Mouse (Mus musculus): Measurements from ENCODE around the gene Pcyt2. TPM values are rescaled to one million over a fixed set of nuclear protein-coding genes. Genes with fewer than 3 reads are reported as not detected.

The Pcyt2 gene
- total RNA-seq (2014; rRNA removed; ENCODE audit: low replicate concordance) (57.5 and 76.7 TPM in 2 replicates), polyA plus RNA-seq (2015; fragmentation: Nextera tagmentation; extraction: Ambion mirVana) (67.5 and 69.6 TPM in 2 replicates)

DNA sequence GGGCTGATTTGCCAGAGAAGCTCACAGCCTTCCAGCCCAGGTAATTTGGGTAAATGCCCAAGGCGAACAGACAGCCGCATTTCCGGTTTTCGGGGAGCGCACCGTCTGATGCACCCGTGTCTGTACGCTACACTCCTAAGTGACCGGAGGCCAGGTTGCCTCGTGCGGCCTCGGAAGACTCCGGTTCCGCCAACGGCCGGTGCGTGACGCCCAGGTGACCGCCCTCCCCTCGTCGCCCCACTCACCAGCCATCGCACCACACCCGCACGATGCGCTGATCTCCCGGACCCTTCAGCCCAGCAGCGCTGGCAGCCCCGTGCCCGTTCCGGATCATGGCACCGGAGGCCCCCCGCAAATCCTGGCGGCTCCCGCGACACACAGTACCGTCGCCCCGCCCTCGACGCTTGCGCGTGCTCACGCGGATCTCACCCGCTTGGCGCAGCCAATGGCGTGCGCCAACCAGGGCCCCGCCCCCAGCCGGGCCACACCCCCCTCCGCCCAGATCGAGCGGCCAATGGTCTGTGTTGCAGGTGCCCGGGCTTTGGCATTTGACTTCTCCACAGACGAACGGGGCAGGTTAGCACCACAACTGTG is at the start of gene Pcyt2:
Pcyt2 (minus strand) TSS at position 418 of the 594 bp plus-strand sequence.
- WGBS: under 1% methylated on average over 56 of the region's 56 CpGs

DNA sequence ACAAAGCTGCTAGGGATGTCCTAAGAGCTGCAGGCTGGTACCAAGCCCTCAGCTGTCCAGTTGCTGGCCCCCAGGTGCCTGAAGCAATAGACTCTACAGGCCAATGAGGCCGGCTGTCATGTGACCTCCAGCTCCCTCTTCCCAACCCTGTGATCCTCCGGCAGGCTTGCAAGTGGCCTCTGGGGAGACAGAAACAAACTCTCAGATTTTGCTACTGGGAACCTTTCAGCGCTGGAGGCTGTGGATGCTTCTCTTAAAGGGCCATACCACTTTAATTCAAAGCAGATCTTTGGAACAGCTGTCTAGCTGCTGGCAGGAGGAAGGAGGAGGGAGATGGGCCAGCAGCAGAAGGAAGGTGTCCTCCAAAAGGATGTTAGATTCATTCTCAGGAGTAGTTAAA is 48.9 kb upstream of the Pcyt2 start:
- TF ChIP-seq EP300 (IDR thresholded peaks at IDR 0.05; ENCODE audit: low read depth) (no peak), CTCF (IDR thresholded peaks at IDR 0.05; ENCODE audit: low read depth) (no peak)
- DNase-seq (ENCODE audit: low spot score): no peak
- 13% methylated on average over 3 of the region's 3 CpGs for whole genome bisulfite sequencing

More for the DNA sequence above, at the start of gene Pcyt2:
- peak within 1 kb of the TSS; percentile 70 for H3K9ac ChIP-seq (replicated peaks; ENCODE audit: low read depth, low read length)
- H3K4me1 ChIP-seq (ENCODE audit: control insufficient read depth, insufficient read depth): peaks cover 12% of the 10 kb centered on the region
- ATAC-seq (ENCODE audit: insufficient read depth, low read depth) (peak; percentile 97), DNase-seq (ENCODE audit: low spot score) (peak; percentile 82)
- H3K36me3 ChIP-seq (replicated peaks; ENCODE audit: control insufficient read depth, insufficient read depth, low read length): peaks cover 54% of the 10 kb centered on the region
- H3K27ac ChIP-seq (ENCODE audit: low read depth): peak within 1 kb of the TSS; percentile 84
- TF ChIP-seq EP300 (IDR thresholded peaks at IDR 0.05; ENCODE audit: low read depth) (peak; percentile 53; the same call in 1 of the 2 replicates), CTCF (IDR thresholded peaks at IDR 0.05; ENCODE audit: low read depth) (no peak)
- peak within 1 kb of the TSS; percentile 88 for H3K4me3 ChIP-seq (ENCODE audit: low read depth, low read length)
- no peaks in the 10 kb centered on the region for H3K9me3 ChIP-seq (replicated peaks; ENCODE audit: control insufficient read depth, low read length)
- peak within 1 kb of the TSS; percentile 99 for H3K4me2 ChIP-seq (ENCODE audit: low read depth, low read length)
- H3K27me3 ChIP-seq (ENCODE audit: control insufficient read depth, insufficient read depth, low read length): no peaks in the 10 kb centered on the region

DNA sequence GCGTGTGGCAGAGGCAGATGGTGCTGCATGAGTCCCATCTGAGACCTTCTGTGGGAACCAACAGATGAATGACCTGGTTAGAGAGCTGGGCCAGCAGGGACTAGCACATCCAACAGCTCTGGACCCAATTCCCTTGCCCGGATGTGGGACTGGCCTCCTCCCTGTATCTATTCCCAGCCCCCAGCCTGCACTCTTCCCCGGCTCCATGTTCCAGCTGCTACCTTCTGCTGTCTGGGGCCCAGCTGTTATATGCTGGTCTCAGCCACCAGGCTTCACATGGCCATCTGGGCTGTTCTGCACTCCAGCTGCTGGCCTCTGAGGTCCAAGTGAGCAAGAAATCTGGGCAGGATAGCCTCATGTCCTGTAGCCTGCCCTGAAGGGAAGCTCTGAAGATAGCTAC is 47.7 kb upstream of the Pcyt2 start:
- peaks cover 43% of the 10 kb centered on the region for H3K27me3 ChIP-seq (ENCODE audit: control insufficient read depth, insufficient read depth, low read length)
- no peak overlapping the region for H3K9ac ChIP-seq (replicated peaks; ENCODE audit: low read depth, low read length)
- 53% methylated on average over 3 of the region's 3 CpGs for WGBS
- H3K4me1 ChIP-seq (ENCODE audit: control insufficient read depth, insufficient read depth): peaks cover 8% of the 10 kb centered on the region
- no peaks in the 10 kb centered on the region for H3K36me3 ChIP-seq (replicated peaks; ENCODE audit: control insufficient read depth, insufficient read depth, low read length)
- no peak overlapping the region for H3K27ac ChIP-seq (ENCODE audit: low read depth)
- H3K4me3 ChIP-seq (ENCODE audit: low read depth, low read length): no peak overlapping the region
- TF ChIP-seq EP300 (IDR thresholded peaks at IDR 0.05; ENCODE audit: low read depth) (no peak), CTCF (IDR thresholded peaks at IDR 0.05; ENCODE audit: low read depth) (no peak)
- H3K9me3 ChIP-seq (replicated peaks; ENCODE audit: control insufficient read depth, low read length): no peaks in the 10 kb centered on the region
- peak; percentile 47 for ATAC-seq (ENCODE audit: insufficient read depth, low read depth)
- H3K4me2 ChIP-seq (ENCODE audit: low read depth, low read length): no peak overlapping the region
- DNase-seq (ENCODE audit: low spot score): no peak

More for the DNA sequence above, 48.9 kb upstream of the Pcyt2 start:
- H3K9ac ChIP-seq (replicated peaks; ENCODE audit: low read depth, low read length): no peak overlapping the region
- no peak overlapping the region for H3K27ac ChIP-seq (ENCODE audit: low read depth)
- no peak overlapping the region for H3K4me2 ChIP-seq (ENCODE audit: low read depth, low read length)
- no peak overlapping the region for H3K4me3 ChIP-seq (ENCODE audit: low read depth, low read length)
- no peaks in the 10 kb centered on the region; the same call in 1 of the 2 replicates for H3K4me1 ChIP-seq (ENCODE audit: control insufficient read depth, insufficient read depth)
- ATAC-seq (ENCODE audit: insufficient read depth, low read depth): no peak
- no peaks in the 10 kb centered on the region for H3K36me3 ChIP-seq (replicated peaks; ENCODE audit: control insufficient read depth, insufficient read depth, low read length)
- no peaks in the 10 kb centered on the region for H3K9me3 ChIP-seq (replicated peaks; ENCODE audit: control insufficient read depth, low read length)
- peaks cover 31% of the 10 kb centered on the region for H3K27me3 ChIP-seq (ENCODE audit: control insufficient read depth, insufficient read depth, low read length)

DNA sequence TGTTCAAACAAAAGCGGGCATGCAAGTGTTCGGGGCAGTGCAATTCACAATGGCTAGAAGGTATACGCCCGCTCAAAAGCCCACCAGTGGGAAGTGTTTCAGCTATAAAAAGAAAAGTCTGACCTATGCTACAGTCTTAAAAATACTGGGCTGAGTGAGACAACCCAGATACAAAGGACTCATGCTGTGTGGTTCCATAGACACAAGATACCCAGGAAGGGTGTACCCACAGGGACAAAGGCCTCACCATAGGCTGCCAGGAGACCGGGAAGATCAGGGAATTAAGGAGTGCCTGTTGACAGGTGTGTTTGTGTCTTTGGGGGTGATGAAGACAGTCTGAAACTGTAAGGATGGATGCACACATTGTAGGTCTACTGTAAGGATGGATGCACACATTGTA is 46.0 kb upstream of the Pcyt2 start:
- Histone ChIP-seq H3K36me3 (replicated peaks; ENCODE audit: control insufficient read depth, insufficient read depth, low read length) (no peaks in the 10 kb centered on the region), H3K9me3 (replicated peaks; ENCODE audit: control insufficient read depth, low read length) (no peaks in the 10 kb centered on the region), H3K4me1 (ENCODE audit: control insufficient read depth, insufficient read depth) (peaks cover 12% of the 10 kb centered on the region), H3K27me3 (ENCODE audit: control insufficient read depth, insufficient read depth, low read length) (peaks cover 60% of the 10 kb centered on the region), H3K4me3 (ENCODE audit: low read depth, low read length) (no peak overlapping the region), H3K9ac (replicated peaks; ENCODE audit: low read depth, low read length) (no peak overlapping the region), H3K27ac (ENCODE audit: low read depth) (no peak overlapping the region), H3K4me2 (ENCODE audit: low read depth, low read length) (no peak overlapping the region)
- TF ChIP-seq EP300 (IDR thresholded peaks at IDR 0.05; ENCODE audit: low read depth): no peak
- no peak for TF ChIP-seq CTCF (IDR thresholded peaks at IDR 0.05; ENCODE audit: low read depth)
- 88% methylated on average over 5 of the region's 5 CpGs for WGBS
- ATAC-seq (ENCODE audit: insufficient read depth, low read depth) (no peak), DNase-seq (ENCODE audit: low spot score) (no peak)

DNA sequence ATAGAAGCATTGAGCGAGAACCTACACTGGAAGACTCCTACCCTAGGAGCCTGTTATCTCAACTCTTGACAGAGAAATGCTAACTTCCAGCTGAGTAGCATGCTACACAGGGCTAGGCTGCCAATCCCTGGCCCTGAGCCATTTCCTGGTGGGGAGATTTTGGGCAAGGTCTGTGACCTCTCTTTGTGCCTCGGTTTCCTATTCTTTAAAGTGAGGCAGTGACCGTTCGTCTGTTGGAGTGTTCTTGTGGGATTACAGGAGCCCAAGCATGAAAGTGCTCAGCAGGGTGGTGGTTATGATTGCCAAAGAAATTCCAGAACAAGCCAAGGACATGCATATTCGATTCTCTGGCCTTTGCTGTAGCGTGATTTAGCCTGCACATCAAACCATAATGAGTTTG is 45.0 kb upstream of the Pcyt2 start:
- H3K27me3 ChIP-seq (ENCODE audit: control insufficient read depth, insufficient read depth, low read length): peaks cover 70% of the 10 kb centered on the region
- no peak overlapping the region for H3K27ac ChIP-seq (ENCODE audit: low read depth)
- H3K4me2 ChIP-seq (ENCODE audit: low read depth, low read length): no peak overlapping the region
- 51% methylated on average over 6 of the region's 6 CpGs for WGBS
- DNase-seq (ENCODE audit: low spot score): no peak
- TF ChIP-seq CTCF (IDR thresholded peaks at IDR 0.05; ENCODE audit: low read depth): no peak
- no peak for TF ChIP-seq EP300 (IDR thresholded peaks at IDR 0.05; ENCODE audit: low read depth)
- H3K36me3 ChIP-seq (replicated peaks; ENCODE audit: control insufficient read depth, insufficient read depth, low read length): no peaks in the 10 kb centered on the region
- no peak overlapping the region for H3K9ac ChIP-seq (replicated peaks; ENCODE audit: low read depth, low read length)
- no peaks in the 10 kb centered on the region for H3K9me3 ChIP-seq (replicated peaks; ENCODE audit: control insufficient read depth, low read length)
- H3K4me3 ChIP-seq (ENCODE audit: low read depth, low read length): no peak overlapping the region
- ATAC-seq (ENCODE audit: insufficient read depth, low read depth): no peak
- H3K4me1 ChIP-seq (ENCODE audit: control insufficient read depth, insufficient read depth): peaks cover 12% of the 10 kb centered on the region

DNA sequence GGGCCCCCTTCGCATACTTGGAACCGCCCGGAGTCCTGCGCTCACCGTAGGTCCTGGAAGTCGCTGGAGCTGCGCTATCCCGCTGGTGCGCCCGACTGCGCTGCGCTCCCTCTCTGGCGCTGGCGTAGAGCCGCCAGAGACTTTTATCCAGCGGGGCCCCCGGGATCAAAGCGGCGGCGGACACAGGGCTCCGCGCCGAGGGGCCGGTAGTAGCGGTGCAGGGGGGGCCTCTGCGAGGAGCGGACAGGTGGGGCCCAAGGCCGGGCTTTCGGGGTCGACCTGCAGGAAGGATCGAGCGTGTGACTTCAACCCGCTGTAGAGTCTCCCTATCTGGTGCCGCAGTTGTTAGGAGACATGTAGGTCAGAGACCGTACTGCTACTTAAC is 43.3 kb upstream of the Pcyt2 start, which contains the start of gene Notum:
Notum (minus strand) TSS at position 100 of the 385 bp plus-strand sequence.
- no peak for DNase-seq (ENCODE audit: low spot score)
- peaks cover 12% of the 10 kb centered on the region for H3K4me1 ChIP-seq (ENCODE audit: control insufficient read depth, insufficient read depth)
- peaks cover 80% of the 10 kb centered on the region for H3K27me3 ChIP-seq (ENCODE audit: control insufficient read depth, insufficient read depth, low read length)
- no peak for TF ChIP-seq CTCF (IDR thresholded peaks at IDR 0.05; ENCODE audit: low read depth)
- WGBS: under 1% methylated on average over 34 of the region's 35 CpGs
- H3K27ac ChIP-seq (ENCODE audit: low read depth): no peak within 1 kb of the TSS
- H3K36me3 ChIP-seq (replicated peaks; ENCODE audit: control insufficient read depth, insufficient read depth, low read length): no peaks in the 10 kb centered on the region
- H3K4me2 ChIP-seq (ENCODE audit: low read depth, low read length): peak within 1 kb of the TSS; percentile 70
- peak within 1 kb of the TSS; percentile 47 for H3K4me3 ChIP-seq (ENCODE audit: low read depth, low read length)
- no peak for ATAC-seq (ENCODE audit: insufficient read depth, low read depth)
- H3K9ac ChIP-seq (replicated peaks; ENCODE audit: low read depth, low read length): peak within 1 kb of the TSS; percentile 27; the same call in 1 of the 2 replicates
- no peaks in the 10 kb centered on the region for H3K9me3 ChIP-seq (replicated peaks; ENCODE audit: control insufficient read depth, low read length)
